Mouse (Mus musculus) large intestine, adult 2 months (tissue): ENCODE data around the gene Il1rapl1. TPM values are rescaled to one million over a fixed set of nuclear protein-coding genes. Genes with fewer than 3 reads are reported as not detected.

ENCODE experiments used
- DNase-seq: peaks from one replicate; pipeline ENCODE4 v3.0.0-alpha.2; 2012; ENCODE audit warnings: low read depth, low spot score
- WGBS: fragments of 180-500 bp; shearing (Covaris S2); methylation state at CpG from one replicate; pipeline ENCODE4 v1.1.7; 2018; 5-methylcytosine and 5-hydroxymethylcytosine counted together
- polyA plus RNA-seq: library from polyadenylated mRNA; depleted of rRNA; stranded (reverse); fragments of >200 nt; gene quantifications from 2 replicates; pipeline ENCODE4 v1.2.3, GENCODE M21; 2012; rRNA removed

Il1rapl1 gene
- polyA plus RNA-seq: not detected in 2 replicates

DNA sequence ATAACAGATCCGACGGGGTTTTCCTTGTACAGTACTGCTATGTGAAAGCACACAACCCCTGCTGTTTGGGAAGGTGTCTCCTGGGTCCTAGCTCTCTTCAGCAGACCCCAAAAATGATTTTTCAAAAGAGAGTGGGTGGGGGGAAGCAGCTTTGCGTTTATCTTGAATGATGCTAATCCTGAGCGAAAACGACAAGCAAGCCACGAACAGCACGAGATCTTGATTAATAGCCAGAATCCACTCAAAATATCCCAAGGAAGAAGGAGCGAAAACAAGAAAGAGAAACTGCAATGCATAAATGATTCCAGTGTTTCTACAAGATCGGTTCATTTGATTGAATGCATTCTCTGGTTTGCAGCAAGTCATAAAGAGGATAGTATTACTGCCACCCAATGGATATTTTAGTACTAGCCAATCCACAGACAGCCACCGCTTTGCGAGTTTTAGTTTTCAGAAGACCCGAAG, at the start of gene Il1rapl1:
TSS of gene Il1rapl1 (minus strand) at position 37 of the 465 bp plus-strand sequence.
- 27% methylated on average over 12 of the region's 12 CpGs for WGBS

DNA sequence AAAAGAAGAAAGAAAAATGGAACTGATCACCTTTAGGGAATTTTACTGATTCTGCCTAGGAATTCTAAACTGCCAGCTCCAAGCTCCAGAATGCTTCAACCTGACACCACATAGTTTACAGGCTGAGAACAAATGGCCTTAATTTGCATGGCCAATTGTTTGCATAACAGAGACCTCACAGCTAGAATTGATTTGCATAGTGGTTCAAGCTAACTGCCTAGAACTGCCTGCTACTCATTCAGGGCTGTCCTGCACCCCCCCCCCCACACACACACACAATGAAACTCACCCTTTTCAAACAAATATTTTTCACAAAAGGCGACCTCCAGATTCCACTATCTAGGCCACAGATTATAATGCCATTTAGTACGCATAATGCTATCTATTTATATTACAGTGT, 42.6 kb upstream of the Il1rapl1 start:
- 48% methylated on average over 2 of the region's 2 CpGs for WGBS
- no peak for DNase-seq

More for the DNA sequence above, at the start of gene Il1rapl1:
- no peak for DNase-seq

DNA sequence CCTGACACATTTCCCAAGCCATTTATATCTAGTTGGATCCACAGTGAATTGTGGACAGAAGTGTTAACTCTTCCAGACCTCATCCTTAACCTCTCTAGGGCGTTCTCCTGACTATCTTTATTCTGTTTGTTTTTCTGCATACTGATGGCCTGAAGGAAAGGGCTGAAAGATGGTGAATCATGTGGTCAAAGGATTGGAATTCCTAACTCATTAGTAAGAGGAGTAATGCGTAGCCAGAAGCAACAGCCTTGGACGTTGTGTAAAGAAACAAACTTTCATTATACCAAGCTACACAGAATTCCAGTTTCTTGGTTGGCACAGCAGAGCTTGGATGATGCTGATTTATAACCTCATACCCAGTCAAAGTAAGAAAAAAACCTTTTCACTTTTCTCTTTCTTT, 10.2 kb upstream of the Il1rapl1 start:
- DNase-seq: no peak
- 24% methylated on average over 3 of the region's 3 CpGs for WGBS

DNA sequence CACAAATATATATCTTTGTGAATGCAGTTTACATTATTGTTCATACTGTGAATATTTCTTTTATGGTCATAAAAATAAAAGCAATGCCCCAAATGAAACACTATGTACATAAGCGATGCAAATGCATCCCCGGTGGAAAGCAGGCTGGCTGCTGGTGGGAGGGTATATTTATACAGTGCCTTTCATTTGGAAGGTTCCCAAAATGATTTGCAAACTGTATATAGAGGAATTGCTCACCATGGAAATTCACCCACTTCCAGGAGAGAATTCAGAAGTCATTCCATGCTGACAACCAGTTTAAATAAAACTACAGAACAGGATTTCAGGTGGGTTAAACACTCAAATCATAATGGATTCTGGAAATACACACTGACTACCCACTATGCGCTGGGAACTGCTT, 4.6 kb upstream of the Il1rapl1 start:
- WGBS: 71% methylated on average over 3 of the region's 3 CpGs
- DNase-seq: no peak

DNA sequence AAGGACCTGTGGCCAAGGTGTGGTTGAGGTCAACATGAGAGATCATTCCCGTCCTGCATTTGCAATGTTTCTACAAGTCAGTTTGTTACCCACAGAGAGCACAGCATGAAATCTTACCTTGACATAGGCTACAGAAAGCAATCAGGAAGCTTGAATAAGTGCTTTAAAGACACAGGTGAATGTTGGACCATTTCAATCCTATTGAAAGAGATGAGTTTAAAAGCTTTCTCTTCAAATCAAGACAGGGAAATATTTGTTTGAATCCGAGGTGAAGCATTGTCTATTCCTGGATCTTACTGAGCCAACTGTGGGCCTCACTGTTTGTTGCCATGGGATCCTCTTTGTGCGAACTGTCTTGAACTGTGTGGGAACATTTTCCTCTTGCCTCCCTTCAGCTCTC, 2.4 kb upstream of the Il1rapl1 start:
- WGBS: 63% methylated on average over 3 of the region's 3 CpGs

DNA sequence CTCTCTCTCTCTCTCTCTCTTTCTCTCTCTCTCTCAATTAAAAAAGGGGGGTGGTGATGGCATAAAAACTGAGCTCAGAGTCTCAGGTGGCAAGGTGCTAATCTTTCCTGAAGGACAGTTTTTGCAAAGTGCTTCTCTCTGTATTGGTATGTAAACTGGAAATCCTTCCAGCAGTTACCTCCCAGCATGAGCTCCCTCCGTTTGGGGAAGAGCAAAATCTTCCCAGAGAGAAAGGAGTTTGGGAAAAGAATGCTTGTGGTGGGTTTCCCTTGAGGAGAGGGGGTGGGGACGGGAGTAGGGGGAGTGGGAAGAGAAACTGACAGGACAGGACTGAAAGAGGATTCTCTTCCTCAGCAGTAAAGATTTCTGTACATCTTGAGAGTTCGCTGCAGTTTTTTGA, 881 bp upstream of the Il1rapl1 start:
- WGBS: 14% methylated on average over 3 of the region's 3 CpGs

More for the DNA sequence above, 2.4 kb upstream of the Il1rapl1 start:
- no peak for DNase-seq

DNA sequence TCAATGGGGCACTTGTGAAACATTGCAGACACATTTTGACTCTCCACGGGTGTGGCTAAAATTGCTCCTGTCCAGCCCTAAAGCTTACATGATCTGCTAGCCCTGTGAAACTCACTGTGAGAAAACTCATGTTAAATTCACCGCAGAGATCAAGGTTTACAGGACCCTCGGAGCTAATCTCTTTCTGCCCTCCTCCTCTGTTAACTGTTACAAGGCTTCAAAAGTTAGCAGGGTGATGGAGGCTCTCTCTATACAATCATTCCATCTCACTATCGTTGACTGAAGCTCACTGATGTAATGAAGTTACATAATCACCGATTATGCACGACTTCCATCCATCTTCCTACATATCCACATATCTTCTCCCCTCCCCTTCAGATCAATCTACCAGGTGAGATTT, 1.9 kb downstream of the Il1rapl1 start:
- 50% methylated on average over 6 of the region's 6 CpGs for WGBS
- DNase-seq: no peak

More for the DNA sequence above, 881 bp upstream of the Il1rapl1 start:
- no peak for DNase-seq

DNA sequence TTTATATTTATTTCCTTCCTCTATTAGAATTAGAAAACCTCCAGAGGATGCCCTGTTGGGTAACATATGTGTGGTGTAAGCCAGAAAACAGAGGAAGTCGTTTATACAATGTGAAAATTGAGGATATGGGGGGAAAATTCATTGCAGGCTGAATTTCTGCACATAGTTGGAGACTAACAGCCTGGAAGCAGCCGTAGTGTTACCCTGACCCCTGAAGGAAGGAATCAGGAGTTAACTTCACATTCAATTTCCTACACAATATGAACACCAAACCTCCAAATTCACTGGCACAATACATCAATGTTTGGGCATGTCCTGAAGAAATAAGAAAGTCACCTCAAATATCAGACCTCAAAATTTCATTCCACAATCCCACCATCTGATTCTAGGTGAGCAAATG, 3.2 kb downstream of the Il1rapl1 start:
- DNase-seq: no peak

DNA sequence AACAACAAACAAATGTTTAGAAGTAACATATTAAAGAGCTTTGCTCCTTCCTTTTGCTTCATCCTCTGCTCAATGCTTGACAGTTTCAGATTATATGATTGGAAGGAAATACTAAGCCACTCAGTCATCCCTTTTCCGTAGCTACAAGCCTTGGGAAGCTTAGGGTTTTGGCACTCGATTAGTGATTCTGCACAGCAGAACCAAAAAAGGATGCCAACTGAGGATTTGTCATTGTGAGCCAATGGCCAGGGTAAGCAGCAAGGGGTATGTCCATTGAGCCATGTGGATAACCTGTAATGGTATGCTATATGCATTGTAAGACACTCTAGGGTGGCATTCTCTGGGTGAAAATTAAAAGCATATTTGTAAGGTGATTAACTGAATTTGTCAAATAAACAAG, 5.7 kb downstream of the Il1rapl1 start:
- whole genome bisulfite sequencing: 83% methylated on average over 2 of the region's 2 CpGs
- no peak for DNase-seq

More for the DNA sequence above, 3.2 kb downstream of the Il1rapl1 start:
- 40% methylated on average over 2 of the region's 2 CpGs for WGBS

DNA sequence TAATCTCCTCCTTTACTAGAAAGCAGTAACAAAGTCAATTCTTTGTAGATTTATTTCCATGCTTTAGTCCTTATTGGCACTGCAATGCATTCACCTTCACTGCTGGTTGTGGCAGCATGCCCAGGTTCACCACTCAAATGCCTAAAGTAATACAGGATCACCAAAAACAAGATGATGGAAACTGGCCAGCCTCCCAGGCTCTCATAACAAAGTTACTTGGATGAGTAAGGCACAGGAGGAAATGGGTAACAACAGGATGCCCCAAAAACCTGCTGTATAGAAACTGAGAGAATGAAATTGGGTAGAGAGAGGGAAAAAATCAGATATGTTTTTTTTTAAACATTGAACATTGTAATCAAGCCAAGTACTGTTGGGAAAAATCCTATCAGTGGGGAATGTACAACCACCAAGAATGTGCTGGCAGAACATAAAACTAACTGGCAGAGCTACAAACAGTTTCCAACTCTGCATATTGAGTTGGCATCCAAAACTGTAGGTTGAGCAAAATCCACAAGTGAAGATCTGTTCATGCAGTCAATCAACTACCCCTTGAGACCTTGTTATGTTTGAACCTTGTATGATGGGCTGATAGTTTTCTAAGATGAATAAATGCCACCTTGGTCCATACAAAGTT, 21.4 kb downstream of the Il1rapl1 start:
- DNase-seq: no peak

DNA sequence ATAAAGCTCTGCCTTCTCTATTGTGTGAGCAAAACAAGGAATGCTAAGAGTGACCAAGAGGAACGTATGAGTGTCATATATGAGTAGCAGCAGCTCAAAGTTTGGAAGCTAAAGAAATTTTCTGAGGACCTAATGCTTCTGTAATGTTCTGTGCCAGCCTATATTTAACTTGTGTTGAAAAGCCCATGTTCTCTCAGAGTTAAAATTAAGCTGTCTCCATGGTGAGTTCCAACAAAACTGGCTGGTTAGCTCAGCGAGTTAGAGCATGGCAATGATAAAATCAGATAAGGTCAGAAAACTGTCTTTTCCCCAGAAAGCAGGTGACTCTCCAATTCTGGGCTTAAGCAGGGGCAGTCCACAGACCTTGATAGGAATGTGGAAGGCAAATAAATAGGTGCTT, 25.6 kb downstream of the Il1rapl1 start:
- WGBS: 51% methylated on average over 2 of the region's 2 CpGs
- DNase-seq: no peak

DNA sequence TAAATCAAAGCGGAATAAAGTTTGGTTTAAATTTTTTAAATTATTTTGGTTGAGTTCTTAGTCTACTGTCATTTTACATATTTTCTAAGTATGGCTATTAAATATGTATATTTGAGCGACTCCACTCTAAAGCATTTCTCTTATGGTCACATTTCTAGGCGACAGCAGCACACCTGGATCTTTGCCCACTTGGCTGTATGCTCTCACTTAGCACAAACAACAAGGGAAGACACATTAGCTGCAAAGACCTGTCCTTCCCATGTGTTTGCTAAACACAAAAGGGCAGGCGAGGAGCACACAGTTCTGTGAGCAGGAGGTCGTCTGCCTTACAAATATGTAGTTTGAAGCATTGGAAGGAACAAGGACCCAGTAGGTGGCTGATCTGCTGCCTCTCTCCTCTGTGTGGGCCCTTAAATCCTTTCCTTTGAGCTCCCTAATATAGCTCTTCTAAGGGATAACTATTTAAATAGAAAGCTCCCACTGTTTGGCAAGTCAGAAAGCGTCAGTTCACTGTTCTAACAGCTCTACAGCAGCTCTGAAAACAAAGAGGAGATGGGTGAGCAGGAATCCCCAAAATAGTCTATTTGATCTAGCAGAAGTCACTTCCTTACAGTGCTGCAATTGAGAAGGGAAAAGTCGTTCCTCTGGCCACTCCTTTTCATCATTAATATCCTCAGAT, 42.6 kb downstream of the Il1rapl1 start:
- DNase-seq: no peak
- 41% methylated on average over 7 of the region's 7 CpGs for WGBS

DNA sequence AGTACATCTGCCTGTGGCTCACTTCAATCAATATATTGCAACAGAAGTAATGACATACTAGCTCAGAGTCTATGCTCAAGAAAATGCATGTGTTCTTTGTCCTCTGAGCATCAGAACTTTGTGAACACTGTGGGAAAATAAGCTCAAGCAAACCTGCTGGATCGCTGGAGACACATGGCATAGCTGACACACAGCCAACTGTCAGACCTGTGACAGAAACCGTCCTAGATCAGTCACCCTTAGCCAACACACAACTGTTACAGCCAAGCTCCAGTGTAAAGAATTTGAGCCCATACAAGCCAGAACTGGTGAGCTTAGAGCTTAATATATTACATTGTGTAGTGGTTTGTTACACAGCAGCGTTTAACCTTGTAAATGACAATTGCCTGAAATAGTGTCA, 45.1 kb downstream of the Il1rapl1 start:
- DNase-seq: no peak
- WGBS: 70% methylated on average over 3 of the region's 3 CpGs

DNA sequence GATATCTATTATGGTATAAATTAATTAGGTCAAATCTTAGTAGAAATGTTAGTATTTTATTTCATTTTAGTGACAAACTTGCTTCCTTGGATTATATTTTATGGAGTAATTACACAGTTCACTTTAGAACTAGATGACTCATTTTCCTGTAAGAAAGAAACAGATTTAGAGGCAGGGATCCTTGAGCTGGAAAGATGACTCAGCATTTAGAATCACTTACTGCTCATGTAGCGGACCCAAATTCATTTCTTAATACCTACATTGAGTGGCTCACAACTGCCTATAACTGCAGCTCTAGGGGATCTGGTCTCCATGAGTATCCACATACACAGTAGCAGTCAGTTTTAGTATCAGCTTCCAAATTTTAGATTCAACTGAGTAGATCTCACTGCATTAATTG, 71.9 kb downstream of the Il1rapl1 start:
- WGBS: 79% methylated on average over 1 of the region's 1 CpGs
- no peak for DNase-seq

DNA sequence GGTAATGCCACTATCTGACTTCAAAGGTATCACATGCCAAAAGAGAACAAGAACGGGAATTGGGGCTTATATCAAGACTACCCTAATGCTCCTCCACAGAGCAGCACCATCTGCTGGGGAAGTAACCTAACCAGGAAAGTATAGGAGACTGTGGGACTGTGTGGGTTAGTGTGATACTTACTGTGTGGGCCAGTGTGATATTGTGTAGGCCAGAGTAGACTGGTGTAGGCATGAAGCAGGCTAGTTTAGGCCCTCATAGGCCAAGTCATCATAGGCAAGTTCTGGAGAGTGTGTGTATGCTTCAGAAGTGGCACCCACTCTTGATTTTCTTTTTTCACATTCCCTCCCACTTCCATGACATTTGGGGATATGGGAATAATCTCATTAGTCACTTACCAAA, 76.5 kb downstream of the Il1rapl1 start:
- 67% methylated on average over 1 of the region's 1 CpGs for WGBS

DNA sequence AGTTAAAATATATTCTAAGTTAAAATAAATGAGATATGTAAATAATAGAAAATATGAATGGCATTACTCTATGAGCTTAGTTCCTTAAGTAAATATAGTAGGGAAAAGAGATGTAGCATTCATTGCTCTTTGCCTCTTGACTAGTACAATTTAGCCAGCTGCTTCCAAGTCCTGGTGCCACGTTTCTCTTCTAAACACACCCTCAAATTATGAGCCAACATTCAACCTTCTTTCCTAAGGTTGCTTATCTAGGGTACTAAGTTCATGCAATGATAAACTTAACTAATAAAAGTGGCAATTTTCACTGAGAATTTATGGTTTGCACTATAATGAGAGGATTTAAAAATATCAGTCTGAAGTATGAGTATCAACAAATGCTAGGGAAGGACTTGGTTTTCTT, 218.3 kb downstream of the Il1rapl1 start:
- WGBS: 34% methylated on average over 1 of the region's 1 CpGs
- no peak for DNase-seq

More for the DNA sequence above, 76.5 kb downstream of the Il1rapl1 start:
- no peak for DNase-seq

DNA sequence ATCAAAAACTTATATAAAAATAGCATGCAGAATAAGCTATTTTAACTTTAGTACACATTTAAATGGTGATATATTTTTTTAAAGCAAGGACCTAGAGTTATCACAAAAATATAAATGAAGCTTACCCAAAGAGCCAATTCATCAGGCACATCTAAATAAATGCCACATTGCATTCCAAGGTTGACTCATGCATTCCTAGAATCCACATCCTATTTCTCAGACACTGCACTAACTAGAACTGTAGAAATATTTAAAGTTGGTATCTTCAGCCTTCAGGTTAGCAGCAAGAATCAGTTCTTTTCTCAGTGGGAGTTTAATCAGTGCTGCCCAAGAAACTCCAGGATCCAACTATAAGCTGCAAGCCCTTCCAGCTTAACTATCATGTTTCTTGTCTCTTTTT, 223.5 kb downstream of the Il1rapl1 start:
- no peak for DNase-seq

DNA sequence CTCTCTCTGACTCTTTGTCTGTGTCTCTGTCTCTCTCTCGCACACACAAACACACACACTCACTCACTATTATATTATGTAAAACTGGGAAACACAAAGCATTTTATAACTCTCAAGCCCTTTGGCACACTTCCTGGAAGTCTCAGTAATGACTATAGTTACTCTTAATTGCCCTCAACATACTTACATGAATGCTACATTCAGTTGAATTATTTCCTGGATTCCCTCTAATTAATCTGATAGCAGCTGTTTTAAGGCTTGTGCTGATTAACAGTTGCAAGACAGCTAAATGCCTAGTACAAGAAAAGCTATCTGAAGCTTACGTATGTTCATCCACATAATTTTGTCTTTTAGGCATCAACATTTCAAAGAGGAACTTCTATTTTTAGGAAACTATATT, 261.3 kb downstream of the Il1rapl1 start:
- WGBS: 63% methylated on average over 2 of the region's 2 CpGs
- no peak for DNase-seq

DNA sequence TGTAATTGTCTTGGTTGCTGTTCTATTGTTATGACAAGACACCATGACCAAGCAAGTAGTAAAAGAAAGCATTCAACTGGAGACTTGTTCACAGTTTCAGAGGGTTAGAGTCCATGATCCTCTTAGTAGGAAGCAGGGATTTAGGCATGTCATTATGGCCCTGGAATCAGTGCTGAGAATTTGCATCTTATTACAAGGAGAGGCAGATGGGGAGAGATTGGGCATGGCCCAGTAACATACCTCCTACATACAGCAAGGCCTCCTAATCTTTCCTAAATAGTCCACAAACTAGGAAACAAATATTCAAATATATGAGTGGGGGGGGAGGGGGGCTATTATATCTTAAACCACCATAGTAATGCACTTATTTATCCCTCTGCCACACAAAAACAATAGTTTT, 301.6 kb downstream of the Il1rapl1 start:
- no peak for DNase-seq

DNA sequence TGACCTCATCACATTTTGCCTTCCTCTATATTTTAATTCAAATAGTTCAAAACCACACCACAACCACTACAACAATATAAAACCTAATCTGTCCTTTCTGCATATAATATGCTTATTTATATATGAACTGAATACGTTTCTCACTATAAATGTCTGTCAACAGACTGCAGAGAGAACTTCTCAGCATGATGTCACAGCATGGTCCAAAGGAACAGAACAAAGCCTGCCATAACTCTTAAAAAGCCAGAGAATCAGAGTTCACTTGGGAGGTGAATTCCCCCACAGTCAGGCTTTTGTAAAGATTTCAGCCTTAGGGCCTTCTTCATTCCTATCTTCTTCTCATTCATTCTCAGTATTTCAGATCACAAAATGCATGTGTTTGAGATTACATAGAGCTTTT, 307.7 kb downstream of the Il1rapl1 start:
- no peak for DNase-seq
- 56% methylated on average over 1 of the region's 1 CpGs for WGBS

DNA sequence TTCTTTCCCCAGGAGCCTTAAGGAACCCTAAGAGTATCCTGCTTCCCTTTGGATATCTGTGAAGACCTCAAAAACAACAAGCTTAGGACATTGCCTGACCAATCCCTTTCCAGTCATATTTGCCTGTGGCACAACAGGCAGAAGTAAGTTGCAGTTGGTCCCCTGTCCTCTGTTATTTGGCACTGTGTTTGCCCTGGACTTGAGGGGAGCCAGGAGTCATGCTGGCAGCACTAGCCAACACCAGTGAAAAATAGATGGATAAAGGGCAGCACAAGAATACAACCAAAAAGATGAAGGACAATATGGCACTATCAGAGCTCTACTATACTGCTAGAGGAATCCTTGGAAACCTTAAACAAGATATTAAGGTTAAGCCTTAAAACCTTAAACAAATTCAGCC, 322.4 kb downstream of the Il1rapl1 start:
- no peak for DNase-seq

DNA sequence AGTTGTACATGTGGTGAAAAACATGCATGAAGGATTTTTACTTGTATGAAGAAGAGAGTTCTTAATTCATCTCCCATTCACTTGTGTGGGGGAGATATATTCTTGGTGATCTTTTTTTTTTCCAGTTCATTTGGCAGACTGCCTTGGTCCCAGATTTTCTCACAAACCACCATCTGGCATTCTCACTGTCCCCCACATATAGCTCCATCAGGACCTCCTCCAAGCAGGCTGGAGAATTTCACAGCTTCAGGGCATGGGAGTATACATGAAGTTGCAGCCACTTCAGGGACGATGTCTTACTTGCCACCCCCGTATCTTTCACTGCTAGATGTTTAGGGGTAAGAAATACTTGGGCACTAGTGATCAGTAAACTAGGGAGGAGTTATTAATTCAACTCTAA, 404.9 kb downstream of the Il1rapl1 start:
- WGBS: 60% methylated on average over 2 of the region's 2 CpGs
- no peak for DNase-seq
